Mouse (Mus musculus) neural tube, embryonic 15.5 days (tissue): ENCODE measurements around the gene Hoxb8. TPM values are rescaled to one million over a fixed set of nuclear protein-coding genes. Genes with fewer than 3 reads are reported as not detected.

ENCODE experiments used
- ATAC-seq: fragments of 200-750 bp; cut with Nextera tagmentation; 2 replicates; pipeline ENCODE4 v1.8.0; 2017; ENCODE audit warnings: mild to moderate bottlenecking, moderate TSS enrichment, moderate library complexity; ENCODE audit not compliant: low FRiP score
- H3K27ac ChIP-seq: fragments of 300-500 bp; sonication (generic); replicated peaks from 2 replicates; pipeline ENCODE4 v1.5.1; 2015; ENCODE audit warnings: mild to moderate bottlenecking, inconsistent platforms
- H3K27me3 ChIP-seq: fragments of 300-500 bp; sonication (generic); replicated peaks from 2 replicates; pipeline ENCODE4 v1.6.1; 2015; ENCODE audit warnings: inconsistent platforms
- H3K36me3 ChIP-seq: fragments of 300-500 bp; sonication (generic); 2 replicates; pipeline ENCODE4 v1.6.1; 2015; ENCODE audit warnings: inconsistent platforms
- H3K4me1 ChIP-seq: fragments of 300-500 bp; sonication (generic); 2 replicates; pipeline ENCODE4 v1.6.1; 2015; ENCODE audit warnings: inconsistent platforms
- H3K4me2 ChIP-seq: fragments of 300-500 bp; sonication (generic); 2 replicates; pipeline ENCODE4 v1.6.1; 2015; ENCODE audit warnings: inconsistent platforms, mild to moderate bottlenecking, moderate library complexity
- H3K4me3 ChIP-seq: fragments of 300-500 bp; sonication (generic); replicated peaks from 2 replicates; pipeline ENCODE4 v1.5.1; 2015; ENCODE audit warnings: mild to moderate bottlenecking, inconsistent platforms
- H3K9ac ChIP-seq: fragments of 300-500 bp; sonication (generic); replicated peaks from 2 replicates; pipeline ENCODE4 v1.6.1; 2015; ENCODE audit warnings: mild to moderate bottlenecking, inconsistent platforms
- H3K9me3 ChIP-seq: fragments of 300-500 bp; sonication (generic); replicated peaks from 2 replicates; pipeline ENCODE4 v1.6.1; 2016; ENCODE audit warnings: inconsistent platforms
- WGBS: fragments of 180-500 bp; shearing (Covaris S2); methylation state at CpG from one replicate; pipeline ENCODE4 v1.1.7; 2015; ENCODE audit warnings: mixed read lengths; 5-methylcytosine and 5-hydroxymethylcytosine counted together
- polyA plus RNA-seq: library from polyadenylated mRNA; unstranded; fragments of >200 nt; fragmentation: Nextera tagmentation; extraction: Ambion mirVana; gene quantifications from 2 replicates; pipeline ENCODE4 v1.2.1, GENCODE M21; 2015

Gene Hoxb8
- 63.1 and 71.8 TPM in 2 replicates for polyA plus RNA-seq

- Histone ChIP-seq H3K9me3 (no peaks in the 10 kb centered on the region), H3K9ac (peak within 1 kb of the TSS; percentile 83), H3K36me3 (no peaks in the 10 kb centered on the region), H3K4me1 (peaks cover 43% of the 10 kb centered on the region), H3K4me3 (peak within 1 kb of the TSS; percentile 60), H3K27ac (peak within 1 kb of the TSS; percentile 99), H3K4me2 (peak within 1 kb of the TSS; percentile 87), H3K27me3 (no peaks in the 10 kb centered on the region)
- under 1% methylated on average over 27 of the region's 27 CpGs for WGBS
- ATAC-seq = peak; percentile 54
These were observed at the start of gene Hoxb8 for GRCm38 (mm10) chr11:96281855-96282570. Gene Hoxb8 (plus strand): TSS chr11:96281905.

GRCm38 (mm10) chr11:96234906-96235305 is 46.8 kb upstream of the Hoxb8 start:
- H3K9me3 ChIP-seq = no peaks in the 10 kb centered on the region
- WGBS = 2% methylated on average over 12 of the region's 12 CpGs

GRCm38 (mm10) chr11:96240211-96240610 is 41.5 kb upstream of the Hoxb8 start:
- H3K36me3 ChIP-seq = no peaks in the 10 kb centered on the region
- WGBS = 3% methylated on average over 7 of the region's 7 CpGs
- no peak overlapping the region for H3K9ac ChIP-seq
- no peak for ATAC-seq
- H3K27me3 ChIP-seq = peaks cover 13% of the 10 kb centered on the region
- no peak overlapping the region for H3K4me3 ChIP-seq
- no peaks in the 10 kb centered on the region for H3K4me1 ChIP-seq
- H3K4me2 ChIP-seq = no peak overlapping the region
- H3K9me3 ChIP-seq = no peaks in the 10 kb centered on the region
- H3K27ac ChIP-seq = no peak overlapping the region

More at GRCm38 (mm10) chr11:96234906-96235305, 46.8 kb upstream of the Hoxb8 start:
- Histone ChIP-seq H3K4me1 (no peaks in the 10 kb centered on the region), H3K36me3 (no peaks in the 10 kb centered on the region), H3K4me2 (no peak overlapping the region), H3K27ac (no peak overlapping the region), H3K9ac (no peak overlapping the region), H3K4me3 (no peak overlapping the region), H3K27me3 (peaks cover 19% of the 10 kb centered on the region)
- ATAC-seq = no peak

- Histone ChIP-seq H3K27me3 (peaks cover 14% of the 10 kb centered on the region; the same call in 1 of the 2 replicates), H3K27ac (peak overlapping the region; percentile 87), H3K4me1 (peaks cover 41% of the 10 kb centered on the region), H3K4me2 (peak overlapping the region; percentile 61), H3K4me3 (peak overlapping the region; percentile 54), H3K9ac (peak overlapping the region; percentile 62; the same call in 1 of the 2 replicates), H3K36me3 (no peaks in the 10 kb centered on the region), H3K9me3 (no peaks in the 10 kb centered on the region)
- under 1% methylated on average over 14 of the region's 14 CpGs for WGBS
- peak; percentile 48; the same call in 1 of the 2 replicates for ATAC-seq
These were observed 30.8 kb upstream of the Hoxb8 start for GRCm38 (mm10) chr11:96250901-96251300.

- Histone ChIP-seq H3K4me3 (peak overlapping the region; percentile 54), H3K27me3 (peaks cover 18% of the 10 kb centered on the region; the same call in 1 of the 2 replicates)
- ATAC-seq = peak; percentile 77
These were observed 30.1 kb upstream of the Hoxb8 start for GRCm38 (mm10) chr11:96251480-96252031.

GRCm38 (mm10) chr11:96252541-96253120 is 29.1 kb upstream of the Hoxb8 start:
- WGBS = 4% methylated on average over 12 of the region's 12 CpGs
- Histone ChIP-seq H3K27ac (peak overlapping the region; percentile 87), H3K4me1 (peaks cover 47% of the 10 kb centered on the region), H3K4me3 (peak overlapping the region; percentile 54), H3K9me3 (no peaks in the 10 kb centered on the region), H3K9ac (peak overlapping the region; percentile 62), H3K36me3 (no peaks in the 10 kb centered on the region), H3K27me3 (peaks cover 19% of the 10 kb centered on the region; the same call in 1 of the 2 replicates), H3K4me2 (peak overlapping the region; percentile 61)
- 0 out of 2 replicates have a peak, but pooled peaks have one; percentile 18 for ATAC-seq

More at GRCm38 (mm10) chr11:96251480-96252031, 30.1 kb upstream of the Hoxb8 start:
- H3K9me3 ChIP-seq = no peaks in the 10 kb centered on the region
- under 1% methylated on average over 46 of the region's 46 CpGs for WGBS
- H3K36me3 ChIP-seq = no peaks in the 10 kb centered on the region
- peak overlapping the region; percentile 61 for H3K4me2 ChIP-seq
- H3K27ac ChIP-seq = peak overlapping the region; percentile 87
- H3K4me1 ChIP-seq = peaks cover 46% of the 10 kb centered on the region
- peak overlapping the region; percentile 62 for H3K9ac ChIP-seq

GRCm38 (mm10) chr11:96254221-96254620 is 27.5 kb upstream of the Hoxb8 start:
- 2% methylated on average over 11 of the region's 11 CpGs for WGBS
- peaks cover 23% of the 10 kb centered on the region; the same call in 1 of the 2 replicates for H3K27me3 ChIP-seq
- H3K9ac ChIP-seq = peak overlapping the region; percentile 28; the same call in 1 of the 2 replicates
- H3K4me3 ChIP-seq = peak overlapping the region; percentile 54
- H3K4me2 ChIP-seq = peak overlapping the region; percentile 61
- peaks cover 60% of the 10 kb centered on the region for H3K4me1 ChIP-seq
- no peak overlapping the region; the same call in 1 of the 2 replicates for H3K27ac ChIP-seq
- H3K9me3 ChIP-seq = no peaks in the 10 kb centered on the region
- no peaks in the 10 kb centered on the region for H3K36me3 ChIP-seq
- no peak for ATAC-seq

- Histone ChIP-seq H3K4me3 (peak overlapping the region; percentile 35), H3K4me1 (peaks cover 67% of the 10 kb centered on the region), H3K9me3 (no peaks in the 10 kb centered on the region), H3K36me3 (no peaks in the 10 kb centered on the region), H3K4me2 (peak overlapping the region; percentile 61), H3K9ac (peak overlapping the region; percentile 38), H3K27ac (no peak overlapping the region), H3K27me3 (peaks cover 20% of the 10 kb centered on the region; the same call in 1 of the 2 replicates)
- 3% methylated on average over 39 of the region's 39 CpGs for WGBS
- ATAC-seq = no peak
These were observed 26.4 kb upstream of the Hoxb8 start for GRCm38 (mm10) chr11:96255111-96255995.

GRCm38 (mm10) chr11:96255996-96256445 is 25.7 kb upstream of the Hoxb8 start:
- Histone ChIP-seq H3K4me3 (peak overlapping the region; percentile 35), H3K27me3 (0 out of 2 replicates have a peak, but pooled peaks cover 19% of the 10 kb centered on the region), H3K9me3 (no peaks in the 10 kb centered on the region), H3K4me2 (peak overlapping the region; percentile 61), H3K36me3 (no peaks in the 10 kb centered on the region), H3K4me1 (peaks cover 67% of the 10 kb centered on the region), H3K27ac (no peak overlapping the region), H3K9ac (no peak overlapping the region)
- ATAC-seq = no peak
- 7% methylated on average over 14 of the region's 14 CpGs for WGBS

- Histone ChIP-seq H3K27me3 (peaks cover 20% of the 10 kb centered on the region; the same call in 1 of the 2 replicates), H3K36me3 (no peaks in the 10 kb centered on the region), H3K4me2 (no peak overlapping the region), H3K27ac (no peak overlapping the region), H3K4me3 (no peak overlapping the region), H3K9me3 (no peaks in the 10 kb centered on the region), H3K9ac (no peak overlapping the region), H3K4me1 (peaks cover 68% of the 10 kb centered on the region)
- 27% methylated on average over 2 of the region's 2 CpGs for WGBS
- no peak for ATAC-seq
These were observed 24.6 kb upstream of the Hoxb8 start for GRCm38 (mm10) chr11:96257141-96257540.
